Mouse (Mus musculus): Measurements from ENCODE around the gene Adk.
"Not testable (repeated sequence)": the region's sequence is repeated elsewhere in the genome, so short reads cannot be mapped to it uniquely, and the experiment has no call there.

Adk gene

GRCm38 (mm10) chr14:21434686-21435085 is 382.3 kb downstream of the Adk start:
- DNase-seq (ENCODE audit: low spot score): no peak

GRCm38 (mm10) chr14:21439785-21440184 is 387.4 kb downstream of the Adk start:
- no peak for DNase-seq (ENCODE audit: low spot score)

- DNase-seq (ENCODE audit: low spot score): no peak
These were observed 388.2 kb downstream of the Adk start for GRCm38 (mm10) chr14:21440526-21440925.

GRCm38 (mm10) chr14:21441772-21442533 is 389.6 kb downstream of the Adk start:
- DNase-seq (ENCODE audit: low spot score): no peak

GRCm38 (mm10) chr14:21452581-21452980 is 400.2 kb downstream of the Adk start:
- no peak for DNase-seq (ENCODE audit: low spot score)

- no peak for DNase-seq (ENCODE audit: low spot score)
These were observed 401.5 kb downstream of the Adk start for GRCm38 (mm10) chr14:21453896-21454295.

- DNase-seq (ENCODE audit: low spot score): peak; percentile 52
These were observed 403.4 kb downstream of the Adk start for GRCm38 (mm10) chr14:21455654-21456350.

GRCm38 (mm10) chr14:21456526-21456925 is 404.2 kb downstream of the Adk start:
- no peak for DNase-seq (ENCODE audit: low spot score)

GRCm38 (mm10) chr14:21457876-21458275 is 405.5 kb downstream of the Adk start:
- no peak for DNase-seq (ENCODE audit: low spot score)

GRCm38 (mm10) chr14:21458696-21459095 is 406.3 kb downstream of the Adk start:
- DNase-seq (ENCODE audit: low spot score): no peak

GRCm38 (mm10) chr14:21459163-21459562 is 406.8 kb downstream of the Adk start:
- DNase-seq (ENCODE audit: low spot score): no peak

- DNase-seq (ENCODE audit: low spot score): no peak
These were observed 410.0 kb downstream of the Adk start for GRCm38 (mm10) chr14:21462398-21462797.

- DNase-seq (ENCODE audit: low spot score): no peak
These were observed 410.8 kb downstream of the Adk start for GRCm38 (mm10) chr14:21463117-21463712.

GRCm38 (mm10) chr14:21470386-21470785 is 418.0 kb downstream of the Adk start:
- no peak for DNase-seq (ENCODE audit: low spot score)

GRCm38 (mm10) chr14:21471975-21472374 is 419.6 kb downstream of the Adk start:
- DNase-seq (ENCODE audit: low spot score): no peak

GRCm38 (mm10) chr14:21474593-21475132 is 422.3 kb downstream of the Adk start:
- DNase-seq (ENCODE audit: low spot score): not testable (repeated sequence)

- no peak for DNase-seq (ENCODE audit: low spot score)
These were observed 424.8 kb downstream of the Adk start for GRCm38 (mm10) chr14:21477181-21477580.

GRCm38 (mm10) chr14:21479566-21479965 is 427.2 kb downstream of the Adk start:
- no peak for DNase-seq (ENCODE audit: low spot score)

- no peak for DNase-seq (ENCODE audit: low spot score)
These were observed 427.8 kb downstream of the Adk start for GRCm38 (mm10) chr14:21480191-21480590.

- peak; percentile 80 for DNase-seq (ENCODE audit: low spot score)
These were observed 428.9 kb downstream of the Adk start, which contains the start of gene Kat6b for GRCm38 (mm10) chr14:21481231-21481630. Kat6b (plus strand) TSS chr14:21481434.

- no peak for DNase-seq (ENCODE audit: low spot score)
These were observed 431.8 kb downstream of the Adk start for GRCm38 (mm10) chr14:21484199-21484598.

GRCm38 (mm10) chr14:21484693-21485092 is 432.3 kb downstream of the Adk start:
- DNase-seq (ENCODE audit: low spot score): no peak

Data from yolk sac, embryonic 10.5 days (tissue).